Mouse (Mus musculus) erythroblast, embryonic 14.5 days (primary cell): ENCODE measurements around the gene AI182371.

Experiments used
- GATA1 ChIP-seq: IDR thresholded peaks from 2 replicates; pipeline ENCODE4 v1.6.1; 2012; ENCODE audit warnings: low read length, inconsistent platforms, mixed read lengths
- TAL1 ChIP-seq: IDR thresholded peaks from 3 replicates; pipeline ENCODE4 v1.6.1; 2012; ENCODE audit warnings: low read length, inconsistent platforms, mixed read lengths

DNA sequence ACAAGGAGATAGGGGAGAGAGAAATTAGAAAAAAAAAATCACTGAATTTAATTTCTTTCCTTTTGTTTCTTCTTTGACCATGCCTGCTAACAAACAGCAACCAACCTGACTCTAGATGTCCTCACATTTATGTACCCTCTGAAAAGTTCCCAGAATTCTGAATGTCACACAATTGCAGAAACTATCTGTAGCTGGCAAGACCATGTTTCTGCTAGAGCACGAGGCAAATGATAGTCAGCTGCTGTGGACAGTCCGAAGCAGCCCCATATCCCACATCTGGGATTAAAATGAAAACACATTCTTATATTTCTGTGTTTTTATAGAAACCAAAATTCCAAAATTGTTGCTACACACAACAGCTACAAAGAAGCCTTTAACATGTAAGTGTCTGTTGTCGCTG, at the start of gene AI182371:
- no peak for TF ChIP-seq GATA1
- no peak for TF ChIP-seq TAL1
